Mouse (Mus musculus): ENCODE data around the gene Vwc2.

Vwc2 gene

GRCm38 (mm10) chr11:11242694-11243377 is 128.8 kb downstream of the Vwc2 start:
- no peak for DNase-seq (ENCODE audit: low spot score)

GRCm38 (mm10) chr11:11257348-11257747 is 143.3 kb downstream of the Vwc2 start:
- DNase-seq (ENCODE audit: low spot score) = no peak

- DNase-seq (ENCODE audit: low spot score) = no peak
These were observed 166.1 kb downstream of the Vwc2 start for GRCm38 (mm10) chr11:11280128-11280527.

GRCm38 (mm10) chr11:11283512-11283911 is 169.5 kb downstream of the Vwc2 start:
- no peak for DNase-seq (ENCODE audit: low spot score)

Data from ovary, postnatal 10 days (tissue).